Mouse (Mus musculus) ES-E14 (cell line): ENCODE data around the gene Nup210. TPM values are rescaled to one million over a fixed set of nuclear protein-coding genes. Genes with fewer than 3 reads are reported as not detected.

ENCODE experiments used
- DNase-seq: peaks from one replicate; pipeline ENCODE4 v3.0.0-alpha.2; 2013; ENCODE audit warnings: low read depth, low spot score
- H3K27ac ChIP-seq: 2 replicates; pipeline ENCODE4 v1.5.1; 2012; ENCODE audit warnings: low read depth, mild to moderate bottlenecking, low read length, moderate library complexity, mixed read lengths; ENCODE audit not compliant: poor library complexity, insufficient read depth, severe bottlenecking
- H3K36me3 ChIP-seq: 2 replicates; pipeline ENCODE4 v1.6.1; 2012; ENCODE audit warnings: mild to moderate bottlenecking, low read length, moderate library complexity, mixed read lengths; ENCODE audit not compliant: control insufficient read depth, poor library complexity, insufficient read depth, severe bottlenecking
- H3K4me1 ChIP-seq, 2 experiments: fragments of 150-350 bp in 1 of 2; sonication (generic) in 1 of 2; 2 replicates each; pipeline ENCODE4 v1.6.1; 2012; ENCODE audit warnings: low read length in 2 of 2, mild to moderate bottlenecking in 1 of 2, mixed read lengths in 1 of 2; ENCODE audit not compliant: control insufficient read depth in 2 of 2, insufficient read depth in 2 of 2, poor library complexity in 1 of 2
- H3K4me3 ChIP-seq, 2 experiments: fragments of 150-350 bp in 1 of 2; sonication (generic) in 1 of 2; 2 replicates each; pipeline ENCODE4 v1.5.1; 2012; ENCODE audit warnings: low read length in 2 of 2, low read depth in 1 of 2, mild to moderate bottlenecking in 1 of 2, mixed read lengths in 1 of 2; ENCODE audit not compliant: insufficient read depth in 1 of 2, poor library complexity in 1 of 2, severe bottlenecking in 1 of 2
- H3K9ac ChIP-seq: 2 replicates; pipeline ENCODE4 v1.6.1; 2012; ENCODE audit warnings: low read depth, mild to moderate bottlenecking, low read length, mixed read lengths; ENCODE audit not compliant: poor library complexity, insufficient read depth, severe bottlenecking
- H3K9me3 ChIP-seq: fragments of 150-350 bp; sonication (generic); 2 replicates; pipeline ENCODE4 v1.6.1; 2012; ENCODE audit warnings: low read depth, mild to moderate bottlenecking, low read length; ENCODE audit not compliant: control insufficient read depth, insufficient read depth
- CHD2 ChIP-seq: IDR thresholded peaks from 2 replicates; pipeline ENCODE4 v1.6.1; 2014; ENCODE audit warnings: mild to moderate bottlenecking, low read depth, low read length, inconsistent platforms
- HCFC1 ChIP-seq: IDR thresholded peaks from 2 replicates; pipeline ENCODE4 v1.6.1; 2012; ENCODE audit warnings: low read length, inconsistent platforms, borderline replicate concordance; ENCODE audit not compliant: insufficient read depth
- MAFK ChIP-seq: IDR thresholded peaks from 2 replicates; pipeline ENCODE4 v1.6.1; 2014; ENCODE audit warnings: mild to moderate bottlenecking, low read depth, low read length, inconsistent platforms; ENCODE audit not compliant: insufficient read depth
- ZC3H11A ChIP-seq: IDR thresholded peaks from 2 replicates; pipeline ENCODE4 v1.6.1; 2012; ENCODE audit warnings: low read depth, mild to moderate bottlenecking, inconsistent platforms, low read length, borderline replicate concordance
- ZNF384 ChIP-seq: IDR thresholded peaks from 2 replicates; pipeline ENCODE4 v1.6.1; 2012; ENCODE audit warnings: low read depth, low read length, inconsistent platforms
- in situ Hi-C, 2 experiments: fragments of 600-800 bp; cut with MboI; formaldehyde crosslinking; loops; one replicate each; pipeline ENCODE4 v1.15.1; 2025; ENCODE audit warnings: low sequenced_read_pairs in 2 of 2, inconsistent platforms in 1 of 2; ENCODE audit not compliant: unreplicated experiment in 2 of 2
- total RNA-seq: library from RNA; depleted of rRNA; stranded (reverse); fragments of 300-350 nt; gene quantifications from 2 replicates; pipeline ENCODE4 v1.2.3, GENCODE M21; 2012

Gene Nup210
- total RNA-seq, 1 experiment = 65.9 TPM

DNA sequence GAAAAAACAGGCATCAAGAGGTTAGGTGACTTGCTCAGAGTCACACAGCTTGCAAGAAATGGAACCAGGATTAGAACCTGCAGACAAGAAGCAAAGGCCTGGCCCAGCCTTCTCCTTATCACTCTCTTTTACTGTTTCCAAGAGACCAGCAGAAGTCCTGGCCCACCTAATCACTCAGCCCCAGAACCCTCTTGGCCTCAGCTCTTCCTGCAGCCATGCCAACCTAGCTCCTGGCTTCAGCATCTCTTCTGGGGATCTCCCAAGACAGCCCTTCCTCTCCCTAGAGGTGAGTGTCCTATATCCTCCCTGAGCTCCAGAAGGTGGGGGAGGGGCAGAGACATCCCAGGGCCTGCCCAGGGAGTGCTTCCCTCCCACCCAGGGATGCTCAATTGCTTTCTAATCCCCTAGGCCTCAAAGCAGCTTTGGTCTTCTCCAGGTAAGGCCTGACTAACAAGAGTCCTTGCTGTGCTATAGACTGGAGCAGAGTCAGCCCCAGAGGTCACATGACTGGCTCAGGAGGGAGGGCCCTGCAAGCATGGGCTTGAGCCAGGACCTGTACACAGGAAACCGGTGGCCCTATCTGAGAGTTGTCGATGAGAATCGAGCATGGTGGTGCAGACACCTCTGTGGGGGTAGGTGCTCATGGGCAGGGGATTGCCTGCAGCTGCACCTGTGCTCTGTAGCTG is 113.2 kb downstream of the Nup210 start:
- TF ChIP-seq MAFK = no peak
- no peak for TF ChIP-seq ZNF384
- TF ChIP-seq HCFC1 = no peak
- no peak for TF ChIP-seq ZC3H11A
- no peak for TF ChIP-seq CHD2
- Histone ChIP-seq H3K4me1 (peaks cover 0 to 26% of the 10 kb centered on the region in 2 experiments; a peak in 2 of 4 replicates), H3K9me3 (no peaks in the 10 kb centered on the region), H3K36me3 (no peaks in the 10 kb centered on the region), H3K9ac (peak overlapping the region; percentile 62), H3K27ac (no peak overlapping the region), H3K4me3 (peak overlapping the region in 1 of 2 experiments; percentile 15; a peak in 1 of 4 replicates)
- no peak for DNase-seq
- in situ Hi-C loops = no loop called here

DNA sequence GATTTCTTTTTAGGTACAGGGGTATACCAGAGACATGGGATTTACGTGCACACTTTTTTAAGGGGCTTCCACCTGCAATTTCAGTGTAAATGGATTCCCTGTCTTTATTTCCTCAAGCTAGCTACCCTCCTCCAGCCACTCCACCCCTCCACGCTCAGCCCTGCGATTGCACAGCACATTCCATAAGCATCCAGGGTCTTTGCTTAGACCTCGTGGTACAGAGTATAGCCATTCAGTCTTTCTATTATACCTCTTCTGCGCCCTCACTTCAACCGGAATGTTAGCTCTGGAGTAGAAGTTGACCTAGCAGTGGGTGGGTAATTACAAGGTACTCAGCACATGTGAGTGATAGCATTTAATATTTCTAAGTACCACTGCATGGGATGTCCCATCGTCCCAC is 115.1 kb downstream of the Nup210 start:
- DNase-seq = no peak
- peaks cover 0 to 26% of the 10 kb centered on the region in 2 experiments; a peak in 2 of 4 replicates for H3K4me1 ChIP-seq

DNA sequence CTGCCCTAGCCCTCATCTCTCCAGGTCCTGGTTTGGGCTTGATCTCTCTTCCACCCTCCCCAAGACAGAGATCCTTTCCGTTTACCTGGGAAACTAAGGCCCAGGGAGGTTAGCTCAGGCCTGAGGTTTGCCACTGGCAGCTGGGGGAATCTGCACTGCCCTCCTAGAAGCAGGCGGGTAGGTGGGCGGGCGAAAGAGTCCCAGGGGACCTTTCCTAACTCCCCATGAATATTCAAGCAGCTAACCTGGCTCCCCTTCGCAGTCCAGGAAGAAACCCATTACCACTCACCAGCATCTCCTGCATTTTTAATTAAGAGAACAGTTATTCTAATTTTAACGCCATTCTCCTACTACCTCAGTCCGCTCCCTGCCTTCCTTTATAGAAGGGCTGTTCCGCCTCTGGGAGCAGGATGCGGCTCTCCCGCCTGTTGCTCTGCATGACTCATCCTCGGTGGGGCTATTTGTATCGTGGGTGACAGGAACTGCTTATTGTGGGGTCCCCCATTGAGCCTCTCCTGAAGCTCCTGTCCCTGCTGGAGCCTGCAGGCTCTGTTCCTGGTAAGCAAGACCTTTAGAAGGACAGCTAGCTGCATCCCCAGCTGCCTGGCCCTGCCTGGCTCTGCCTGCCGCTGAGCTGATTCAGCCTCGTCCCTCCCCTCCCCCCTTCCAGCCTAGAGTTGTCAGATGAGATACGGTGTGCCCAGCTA is 115.7 kb downstream of the Nup210 start:
- peak overlapping the region; percentile 34 to 44; a peak in 3 of 4 replicates for H3K4me3 ChIP-seq
- peak overlapping the region; percentile 55; the same call in 1 of the 2 replicates for H3K27ac ChIP-seq
- no peaks in the 10 kb centered on the region for H3K9me3 ChIP-seq
- DNase-seq = no peak
- TF ChIP-seq ZNF384 (no peak), MAFK (no peak), ZC3H11A (no peak), CHD2 (no peak), HCFC1 (no peak)
- in situ Hi-C loops = no loop called here
- no peaks in the 10 kb centered on the region for H3K36me3 ChIP-seq
- peaks cover 0 to 26% of the 10 kb centered on the region in 2 experiments; a peak in 2 of 4 replicates for H3K4me1 ChIP-seq
- H3K9ac ChIP-seq = peak overlapping the region; percentile 46; the same call in 1 of the 2 replicates

More for the DNA sequence above, 115.1 kb downstream of the Nup210 start:
- no peak overlapping the region for H3K9ac ChIP-seq
- no peak for TF ChIP-seq ZC3H11A
- TF ChIP-seq ZNF384 = no peak
- TF ChIP-seq HCFC1 = no peak
- no peak for TF ChIP-seq MAFK
- TF ChIP-seq CHD2 = no peak
- no peaks in the 10 kb centered on the region for H3K36me3 ChIP-seq
- no peak overlapping the region; the same call in 1 of the 2 replicates for H3K27ac ChIP-seq
- H3K9me3 ChIP-seq = no peaks in the 10 kb centered on the region
- in situ Hi-C loops = no loop called here
- H3K4me3 ChIP-seq = no peak overlapping the region; a peak in 1 of 4 replicates

DNA sequence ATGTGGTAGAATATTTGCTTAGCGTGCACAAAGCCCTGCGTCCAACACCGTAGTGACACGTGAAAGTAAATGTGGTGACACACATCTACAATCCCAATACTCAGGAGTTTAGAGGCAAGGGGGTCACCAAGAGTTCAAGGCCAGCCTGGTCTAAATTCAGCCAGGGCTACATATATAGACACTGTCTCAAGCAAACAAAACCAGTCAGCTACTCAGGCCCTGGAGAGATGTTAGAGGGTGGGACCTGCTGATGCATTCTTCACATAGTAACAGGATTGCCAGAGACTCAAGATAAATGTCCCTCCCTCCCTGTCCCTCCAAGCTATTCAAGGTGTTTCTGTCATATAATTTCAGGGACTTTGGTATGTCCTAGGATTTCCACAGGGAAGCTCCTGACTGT is 117.5 kb downstream of the Nup210 start:
- Histone ChIP-seq H3K4me1 (peaks cover 0 to 26% of the 10 kb centered on the region in 2 experiments; a peak in 2 of 4 replicates), H3K9ac (no peak overlapping the region), H3K4me3 (no peak overlapping the region), H3K9me3 (no peaks in the 10 kb centered on the region), H3K27ac (no peak overlapping the region), H3K36me3 (no peaks in the 10 kb centered on the region)
- in situ Hi-C loops = no loop called here
- TF ChIP-seq HCFC1 = no peak
- no peak for TF ChIP-seq MAFK
- TF ChIP-seq ZC3H11A = no peak
- TF ChIP-seq ZNF384 = no peak
- TF ChIP-seq CHD2 = no peak
- DNase-seq = no peak
